Mouse (Mus musculus) CH12.LX (cell line): ENCODE results near the gene Mslnl. TPM values are rescaled to one million over a fixed set of nuclear protein-coding genes. Genes with fewer than 3 reads are reported as not detected.

Experiments used
- DNase-seq: peaks from one replicate; pipeline ENCODE4 v3.0.0-alpha.2; 2013; ENCODE audit errors: extremely low read depth
- H3K27ac ChIP-seq: 2 replicates; pipeline ENCODE4 v1.5.1; 2012; ENCODE audit warnings: low read depth, mild to moderate bottlenecking, control low read depth, moderate library complexity; ENCODE audit not compliant: insufficient read depth
- H3K27me3 ChIP-seq: replicated peaks from 2 replicates; pipeline ENCODE3; 2012; ENCODE audit warnings: inconsistent platforms
- H3K36me3 ChIP-seq, 2 experiments: replicated peaks in 1 of 2; 2 replicates each; pipeline versions ENCODE3 to v1.6.1; 2012; ENCODE audit warnings: inconsistent platforms in 1 of 2, low read length in 1 of 2, mild to moderate bottlenecking in 1 of 2, mixed read lengths in 1 of 2, moderate library complexity in 1 of 2; ENCODE audit not compliant: control insufficient read depth in 1 of 2, insufficient read depth in 1 of 2
- H3K4me1 ChIP-seq, 2 experiments: 2 replicates each; pipeline ENCODE4 v1.6.1; 2012; ENCODE audit warnings: inconsistent platforms in 1 of 2, moderate library complexity in 1 of 2; ENCODE audit not compliant: insufficient read depth in 2 of 2, control insufficient read depth in 1 of 2
- H3K4me2 ChIP-seq: 2 replicates; pipeline ENCODE4 v1.6.1; 2012; ENCODE audit warnings: low read depth, mild to moderate bottlenecking, control low read depth; ENCODE audit not compliant: poor library complexity, insufficient read depth, severe bottlenecking
- H3K4me3 ChIP-seq, 3 experiments: fragments of 150-350 bp in 1 of 3; sonication (generic) in 1 of 3; replicated peaks in 1 of 3; 2 replicates each; pipeline versions ENCODE3 to v1.5.1; 2011 to 2012; ENCODE audit warnings: low read depth in 2 of 3, low read length in 2 of 3, mild to moderate bottlenecking in 2 of 3, moderate library complexity in 2 of 3, control low read depth in 1 of 3, improper control_type of control experiment in 1 of 3, inconsistent platforms in 1 of 3, mixed read lengths in 1 of 3; ENCODE audit not compliant: poor library complexity in 1 of 3
- H3K79me2 ChIP-seq: replicated peaks from 2 replicates; pipeline ENCODE4 v1.6.1; 2012; ENCODE audit warnings: mild to moderate bottlenecking, moderate library complexity; ENCODE audit not compliant: control insufficient read depth, poor library complexity, insufficient read depth, severe bottlenecking; ENCODE audit errors: extremely low read depth
- H3K9ac ChIP-seq: 2 replicates; pipeline ENCODE4 v1.6.1; 2012; ENCODE audit warnings: low read depth, mild to moderate bottlenecking, control low read depth, moderate library complexity; ENCODE audit not compliant: insufficient read depth
- H3K9me3 ChIP-seq: replicated peaks from 2 replicates; pipeline ENCODE3; 2012; ENCODE audit warnings: low read length, inconsistent platforms, mixed read lengths
- BHLHE40 ChIP-seq: IDR thresholded peaks from 2 replicates; pipeline ENCODE4 v1.6.1; 2011; ENCODE audit warnings: mild to moderate bottlenecking, low read depth, low read length, improper control_type of control experiment
- CHD1 ChIP-seq: IDR thresholded peaks from 2 replicates; pipeline ENCODE4 v1.6.1; 2012; ENCODE audit warnings: low read depth, low read length, improper control_type of control experiment, inconsistent platforms
- CTCF ChIP-seq, 2 experiments: IDR thresholded peaks in 1 of 2; conservative IDR thresholded peaks in 1 of 2; 2 replicates each; pipeline ENCODE4 v1.5.1; 2011 to 2012; ENCODE audit warnings: low read depth in 2 of 2, low read length in 2 of 2, improper control_type of control experiment in 1 of 2, inconsistent platforms in 1 of 2, mild to moderate bottlenecking in 1 of 2, moderate library complexity in 1 of 2
- E2F4 ChIP-seq: IDR thresholded peaks from 2 replicates; pipeline ENCODE4 v1.6.1; 2011; ENCODE audit warnings: low read depth, low read length, improper control_type of control experiment; ENCODE audit not compliant: insufficient replicate concordance
- ELF1 ChIP-seq: IDR thresholded peaks from 2 replicates; pipeline ENCODE4 v1.6.1; 2014; ENCODE audit warnings: low read depth, mild to moderate bottlenecking, inconsistent platforms, low read length, improper control_type of control experiment
- EP300 ChIP-seq: IDR thresholded peaks from 2 replicates; pipeline ENCODE4 v1.6.1; 2011; ENCODE audit warnings: low read length, improper control_type of control experiment
- ETS1 ChIP-seq: conservative IDR thresholded peaks from 2 replicates; pipeline ENCODE4 v1.6.1; 2012; ENCODE audit warnings: low read depth, mild to moderate bottlenecking, inconsistent platforms, low read length, improper control_type of control experiment, moderate library complexity
- GABPA ChIP-seq: IDR thresholded peaks from 2 replicates; pipeline ENCODE4 v1.6.1; 2012; ENCODE audit warnings: low read depth, low read length, improper control_type of control experiment, inconsistent platforms; ENCODE audit not compliant: insufficient replicate concordance
- HCFC1 ChIP-seq: IDR thresholded peaks from 2 replicates; pipeline ENCODE4 v1.6.1; 2012; ENCODE audit warnings: low read depth, mild to moderate bottlenecking, inconsistent platforms, low read length, improper control_type of control experiment
- JUN ChIP-seq: IDR thresholded peaks from 2 replicates; pipeline ENCODE4 v1.6.1; 2011; ENCODE audit warnings: low read depth, mild to moderate bottlenecking, low read length, improper control_type of control experiment, moderate library complexity; ENCODE audit not compliant: insufficient read depth
- JUND ChIP-seq: conservative IDR thresholded peaks from 2 replicates; pipeline ENCODE4 v1.6.1; 2011; ENCODE audit warnings: low read depth, low read length, improper control_type of control experiment
- KAT2A ChIP-seq: IDR thresholded peaks from 2 replicates; pipeline ENCODE4 v1.6.1; 2012; ENCODE audit warnings: low read length, improper control_type of control experiment, inconsistent platforms; ENCODE audit not compliant: insufficient replicate concordance
- MAFK ChIP-seq: IDR thresholded peaks from 2 replicates; pipeline ENCODE4 v1.6.1; 2011; ENCODE audit warnings: low read length, improper control_type of control experiment; ENCODE audit not compliant: insufficient replicate concordance
- MAX ChIP-seq: IDR thresholded peaks from 2 replicates; pipeline ENCODE4 v1.6.1; 2011; ENCODE audit warnings: low read length, improper control_type of control experiment
- MAZ ChIP-seq: IDR thresholded peaks from 2 replicates; pipeline ENCODE4 v1.6.1; 2012; ENCODE audit warnings: low read depth, mild to moderate bottlenecking, inconsistent platforms, low read length, improper control_type of control experiment, moderate library complexity
- MEF2A ChIP-seq: IDR thresholded peaks from 2 replicates; pipeline ENCODE4 v1.6.1; 2014; ENCODE audit warnings: low read depth, mild to moderate bottlenecking, inconsistent platforms, low read length, improper control_type of control experiment, borderline replicate concordance
- MXI1 ChIP-seq: IDR thresholded peaks from 2 replicates; pipeline ENCODE4 v1.6.1; 2011; ENCODE audit warnings: mild to moderate bottlenecking, low read depth, low read length, improper control_type of control experiment
- MYC ChIP-seq: IDR thresholded peaks from 2 replicates; pipeline ENCODE4 v1.6.1; 2011; ENCODE audit warnings: low read depth, mild to moderate bottlenecking, improper control_type of control experiment, low read length
- NRF1 ChIP-seq: IDR thresholded peaks from 2 replicates; pipeline ENCODE4 v1.6.1; 2014; ENCODE audit warnings: low read depth, mild to moderate bottlenecking, inconsistent platforms, low read length, improper control_type of control experiment, moderate library complexity
- POLR2A ChIP-seq: IDR thresholded peaks from 2 replicates; pipeline ENCODE4 v1.6.1; 2011; ENCODE audit warnings: low read depth, mild to moderate bottlenecking, improper control_type of control experiment, low read length
- POLR2AphosphoS2 ChIP-seq: IDR thresholded peaks from 2 replicates; pipeline ENCODE4 v1.6.1; 2011; ENCODE audit warnings: low read depth, low read length, improper control_type of control experiment
- RCOR1 ChIP-seq: conservative IDR thresholded peaks from 2 replicates; pipeline ENCODE4 v1.6.1; 2012; ENCODE audit warnings: low read depth, mild to moderate bottlenecking, inconsistent platforms, low read length, improper control_type of control experiment
- SIN3A ChIP-seq: IDR thresholded peaks from 2 replicates; pipeline ENCODE4 v1.6.1; 2012; ENCODE audit warnings: low read length, improper control_type of control experiment, inconsistent platforms
- SMC3 ChIP-seq: IDR thresholded peaks from 2 replicates; pipeline ENCODE4 v1.6.1; 2011; ENCODE audit warnings: low read depth, low read length, improper control_type of control experiment
- TBP ChIP-seq: conservative IDR thresholded peaks from 2 replicates; pipeline ENCODE4 v1.6.1; 2011; ENCODE audit warnings: low read depth, low read length, improper control_type of control experiment
- USF1 ChIP-seq: IDR thresholded peaks from 2 replicates; pipeline ENCODE4 v1.6.1; 2014; ENCODE audit warnings: low read depth, mild to moderate bottlenecking, inconsistent platforms, low read length, improper control_type of control experiment
- USF2 ChIP-seq: conservative IDR thresholded peaks from 2 replicates; pipeline ENCODE4 v1.6.1; 2011; ENCODE audit warnings: low read depth, low read length, improper control_type of control experiment
- ZC3H11A ChIP-seq: IDR thresholded peaks from 2 replicates; pipeline ENCODE4 v1.6.1; 2012; ENCODE audit warnings: low read depth, mild to moderate bottlenecking, inconsistent platforms, low read length, improper control_type of control experiment
- ZKSCAN1 ChIP-seq: IDR thresholded peaks from 2 replicates; pipeline ENCODE4 v1.6.1; 2012; ENCODE audit warnings: low read depth, inconsistent platforms, low read length, improper control_type of control experiment, borderline replicate concordance
- dilution Hi-C: fragments of 300-500 bp; cut with MboI; formaldehyde crosslinking; loops from 2 replicates; pipeline ENCODE4 v1.14.3; 2020; ENCODE audit warnings: low sequenced_read_pairs; ENCODE audit not compliant: extremely low pct_unique_long_range_greater_than_20kb, extremely low pct_ligation_motif_present
- in situ Hi-C: fragments of 300-500 bp; cut with MboI; formaldehyde crosslinking; loops from 3 replicates; pipeline ENCODE4 v1.14.3; 2019; ENCODE audit warnings: low sequenced_read_pairs, low pct_ligation_motif_present, low pct_unique_long_range_greater_than_20kb, mixed read lengths
- polyA plus RNA-seq: library from polyadenylated mRNA; unstranded; fragments of >175 nt; gene quantifications from 2 replicates; pipeline ENCODE4 v1.2.1, GENCODE M21; 2012; ENCODE audit warnings: low read depth; ENCODE audit not compliant: insufficient read length
- total RNA-seq, 2 experiments: library from RNA; depleted of rRNA; stranded (reverse); fragments of 300-350 nt in 1 of 2; fragments of >200 nt in 1 of 2; gene quantifications; 2 replicates each; pipeline ENCODE4 v1.2.3; 2012 to 2014

Mslnl gene
- total and polyA plus RNA-seq, 3 experiments, result not detected

GRCm38 (mm10) chr17:25743831-25744230 lies 8.0 kb downstream of the Mslnl start:
- no peak overlapping the region for H3K27ac ChIP-seq
- in situ Hi-C loops, result no loop called here
- TF ChIP-seq NRF1 (no peak), HCFC1 (no peak), E2F4 (no peak), MEF2A (no peak), POLR2A (no peak), JUN (no peak), MAX (no peak), MXI1 (no peak), ZC3H11A (no peak), RCOR1 (no peak), MYC (no peak), BHLHE40 (no peak), MAFK (no peak), POLR2AphosphoS2 (no peak), SMC3 (no peak), MAZ (no peak)
- H3K4me2 ChIP-seq, result no peak overlapping the region
- H3K36me3 ChIP-seq, result no peaks in the 10 kb centered on the region
- dilution Hi-C loops, result no loop called here
- no peak overlapping the region for H3K4me3 ChIP-seq
- H3K4me1 ChIP-seq, result no peaks in the 10 kb centered on the region
- H3K9ac ChIP-seq, result no peak overlapping the region
- no peaks in the 10 kb centered on the region for H3K9me3 ChIP-seq
- H3K27me3 ChIP-seq, result peaks cover 80% of the 10 kb centered on the region
- no peaks in the 10 kb centered on the region for H3K79me2 ChIP-seq
- DNase-seq, result no peak

GRCm38 (mm10) chr17:25744311-25744710 lies 8.5 kb downstream of the Mslnl start:
- dilution Hi-C loops (no loop called here), in situ Hi-C loops (no loop called here)
- no peak for DNase-seq
- Histone ChIP-seq H3K4me2 (no peak overlapping the region), H3K36me3 (no peaks in the 10 kb centered on the region), H3K4me1 (no peaks in the 10 kb centered on the region), H3K9me3 (no peaks in the 10 kb centered on the region), H3K27ac (no peak overlapping the region), H3K27me3 (peaks cover 80% of the 10 kb centered on the region)
- TF ChIP-seq E2F4 (no peak), ZKSCAN1 (no peak), TBP (no peak), EP300 (no peak), HCFC1 (no peak), JUN (no peak), SIN3A (no peak), CHD1 (no peak), USF1 (no peak), CTCF (conservative IDR thresholded peaks at IDR 0.05 in 1 of 2, IDR thresholded peaks at IDR 0.05 in 1 of 2; ENCODE audit: low read depth in 2 of 2, low read length in 2 of 2) (no peak), ETS1 (no peak), NRF1 (no peak), USF2 (no peak), ELF1 (no peak), GABPA (no peak), JUND (no peak), KAT2A (no peak), MEF2A (no peak)
- TF ChIP-seq, all 38 proteins: peak for 0
- Histone ChIP-seq H3K79me2 (no peaks in the 10 kb centered on the region), H3K4me3 (no peak overlapping the region), H3K9ac (no peak overlapping the region)
